Comparison of ENCODE assay signal across 23 mouse cellular contexts in the genomic region with DNA sequence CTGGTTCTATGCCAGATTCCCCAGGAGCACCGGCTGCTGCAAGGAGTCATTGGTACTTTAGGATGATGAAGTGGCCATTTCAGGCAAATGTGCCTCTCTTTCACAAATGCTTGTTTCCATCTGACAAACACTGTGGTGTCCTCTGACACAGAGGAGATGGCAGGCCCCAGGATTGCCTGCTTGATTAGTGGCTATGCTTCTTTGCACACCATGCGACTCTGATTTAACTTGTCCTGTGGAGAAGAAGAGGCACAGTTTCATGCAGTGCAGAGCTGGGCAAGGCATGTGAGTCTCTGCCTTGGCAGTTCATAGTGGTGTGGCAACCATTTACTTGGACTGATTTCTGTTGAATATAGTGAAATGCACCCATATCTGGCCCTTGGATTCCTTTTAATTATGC.
DNase-seq lines count a peak whose midpoint lies in the region; ATAC-seq and TF ChIP-seq lines count a peak whose summit lies in the region.
"Had no signal": no experiment of that assay in that cellular context is flagged by ENCODE, and none has a peak within 500 bp of the region (broad histone marks: within the 10 kb centered on the region; RNA-seq: fewer than 3 reads in every experiment).

No protein-coding gene starts in this region.

- TF ChIP-seq CTCF in Patski (IDR thresholded peaks at IDR 0.05), result no peak

- no peak for DNase-seq in hindbrain, embryonic 14.5 days (ENCODE audit: low spot score)
- DNase-seq in lung, postnatal 36 days, result no peak
- peak; percentile 14 for DNase-seq in lung, postnatal 10 days
- DNase-seq in lung, postnatal 25 days (ENCODE audit: low spot score), result no peak
- no peak for DNase-seq in Patski (ENCODE audit: low read depth, low spot score)
- DNase-seq: adrenal gland, adult 2 months; adrenal gland, postnatal 14 days; adrenal gland, postnatal 36 days; B cell, adult 2 months; cerebellum, adult 11-12 months; cerebellum, adult 2 months; cerebellum, adult 9-10 months; cerebellum, postnatal 10 days; cerebellum, postnatal 25 days had no signal

- no peaks in the 10 kb centered on the region for H3K9me3 ChIP-seq in hindbrain, embryonic 16.5 days (ENCODE audit: control insufficient read depth, low read length)
- H3K9me3 ChIP-seq in hindbrain, embryonic 14.5 days (ENCODE audit: control insufficient read depth, low read length), result no peaks in the 10 kb centered on the region
- H3K9me3 ChIP-seq in lung, embryonic 15.5 days, result no peaks in the 10 kb centered on the region
- H3K9me3 ChIP-seq: embryonic facial prominence, embryonic 10.5 days; embryonic facial prominence, embryonic 12.5 days; forebrain, embryonic 13.5 days; forebrain, embryonic 15.5 days had no signal

- CTCF ChIA-PET in Patski (lab: Charles Lee), result no interaction called here

- no peak overlapping the region for H3K4me2 ChIP-seq in hindbrain, embryonic 16.5 days (ENCODE audit: low read length)
- H3K4me2 ChIP-seq in hindbrain, embryonic 14.5 days (replicated peaks), result no peak overlapping the region
- no peak overlapping the region for H3K4me2 ChIP-seq in lung, embryonic 15.5 days
- H3K4me2 ChIP-seq: embryonic facial prominence, embryonic 12.5 days; forebrain, embryonic 13.5 days; forebrain, embryonic 15.5 days had no signal

- no peak overlapping the region for H3K27ac ChIP-seq in hindbrain, embryonic 16.5 days (ENCODE audit: low read depth, low read length)
- H3K27ac ChIP-seq in hindbrain, embryonic 14.5 days, result no peak overlapping the region
- no peak overlapping the region for H3K27ac ChIP-seq in lung, embryonic 15.5 days
- H3K27ac ChIP-seq: embryonic facial prominence, embryonic 10.5 days; embryonic facial prominence, embryonic 12.5 days; forebrain, embryonic 13.5 days; forebrain, embryonic 15.5 days had no signal

- in situ Hi-C loops in Patski (cut with MboI; ENCODE audit: low pct_unique_long_range_greater_than_20kb), result no loop called here

- peak; percentile 48; the same call in 1 of the 2 replicates for ATAC-seq in hindbrain, embryonic 16.5 days
- no peak for ATAC-seq in hindbrain, embryonic 14.5 days (ENCODE audit: low FRiP score)
- ATAC-seq in lung, embryonic 15.5 days (ENCODE audit: borderline replicate concordance, extremely low read depth, low FRiP score, low TSS enrichment), result peak; percentile 52; the same call in 1 of the 2 replicates
- ATAC-seq in Patski, result peak; percentile 12
- ATAC-seq: CD4-positive, CD25-positive, alpha-beta regulatory T cell, adult 4 months; forebrain, embryonic 13.5 days; forebrain, embryonic 15.5 days had no signal

- no peaks in the 10 kb centered on the region for H3K27me3 ChIP-seq in hindbrain, embryonic 16.5 days (replicated peaks; ENCODE audit: control insufficient read depth, insufficient read depth, low read length)
- H3K27me3 ChIP-seq in hindbrain, embryonic 14.5 days (ENCODE audit: control insufficient read depth, insufficient read depth, low read length), result no peaks in the 10 kb centered on the region
- H3K27me3 ChIP-seq in lung, embryonic 15.5 days, result no peaks in the 10 kb centered on the region
- H3K27me3 ChIP-seq in Patski, result no peaks in the 10 kb centered on the region
- H3K27me3 ChIP-seq: CH12.LX; embryonic facial prominence, embryonic 12.5 days; forebrain, embryonic 13.5 days; forebrain, embryonic 15.5 days had no signal

- H3K9ac ChIP-seq in hindbrain, embryonic 16.5 days (ENCODE audit: low read depth, low read length), result no peak overlapping the region
- no peak overlapping the region for H3K9ac ChIP-seq in hindbrain, embryonic 14.5 days
- no peak overlapping the region for H3K9ac ChIP-seq in lung, embryonic 15.5 days
- H3K9ac ChIP-seq: embryonic facial prominence, embryonic 12.5 days; forebrain, embryonic 13.5 days; forebrain, embryonic 15.5 days had no signal

- H3K4me1 ChIP-seq in hindbrain, embryonic 16.5 days (ENCODE audit: control insufficient read depth, insufficient read depth, low read depth, low read length), result no peaks in the 10 kb centered on the region
- H3K4me1 ChIP-seq in hindbrain, embryonic 14.5 days (replicated peaks; ENCODE audit: control insufficient read depth, insufficient read depth, low read length), result no peaks in the 10 kb centered on the region
- no peaks in the 10 kb centered on the region for H3K4me1 ChIP-seq in lung, embryonic 15.5 days
- H3K4me1 ChIP-seq: embryonic facial prominence, embryonic 10.5 days; embryonic facial prominence, embryonic 12.5 days; forebrain, embryonic 13.5 days; forebrain, embryonic 15.5 days had no signal

- 62% methylated on average over 2 of the region's 2 CpGs for WGBS in hindbrain, embryonic 16.5 days
- WGBS in hindbrain, embryonic 14.5 days, result 71% methylated on average over 2 of the region's 2 CpGs
- WGBS in lung, embryonic 15.5 days, result 60% methylated on average over 2 of the region's 2 CpGs

- no peaks in the 10 kb centered on the region for H3K36me3 ChIP-seq in hindbrain, embryonic 16.5 days (ENCODE audit: control insufficient read depth, insufficient read depth, low read length)
- no peaks in the 10 kb centered on the region for H3K36me3 ChIP-seq in hindbrain, embryonic 14.5 days (replicated peaks; ENCODE audit: control insufficient read depth, insufficient read depth)
- no peaks in the 10 kb centered on the region for H3K36me3 ChIP-seq in lung, embryonic 15.5 days
- H3K36me3 ChIP-seq: embryonic facial prominence, embryonic 10.5 days; embryonic facial prominence, embryonic 12.5 days; forebrain, embryonic 15.5 days; G1E had no signal

- no peak overlapping the region for H3K4me3 ChIP-seq in hindbrain, embryonic 16.5 days (ENCODE audit: low read length)
- no peak overlapping the region for H3K4me3 ChIP-seq in hindbrain, embryonic 14.5 days (replicated peaks; ENCODE audit: low read length)
- H3K4me3 ChIP-seq in lung, embryonic 15.5 days, result no peak overlapping the region
- H3K4me3 ChIP-seq: embryonic facial prominence, embryonic 10.5 days; embryonic facial prominence, embryonic 12.5 days; forebrain, embryonic 13.5 days; forebrain, embryonic 15.5 days had no signal

- POLR2A ChIA-PET in Patski (lab: Charles Lee), result no interaction called here
